Mouse (Mus musculus) embryonic facial prominence, embryonic 15.5 days (tissue): ENCODE data around the gene Mars. TPM values are rescaled to one million over a fixed set of nuclear protein-coding genes. Genes with fewer than 3 reads are reported as not detected.
A peak's percentile ranks its signal among the peaks of the same experiment; 100 is the strongest.

Experiments used
- ATAC-seq: fragments of 200-750 bp; cut with Nextera tagmentation; 2 replicates; pipeline ENCODE4 v1.8.0; 2017; ENCODE audit warnings: low read depth, moderate TSS enrichment; ENCODE audit not compliant: insufficient number of reproducible peaks, low FRiP score, low TSS enrichment
- H3K27ac ChIP-seq: fragments of 300-500 bp; sonication (generic); replicated peaks from 2 replicates; pipeline ENCODE4 v1.5.1; 2015; ENCODE audit warnings: mild to moderate bottlenecking, inconsistent platforms
- H3K27me3 ChIP-seq: fragments of 300-500 bp; sonication (generic); 2 replicates; pipeline ENCODE4 v1.6.1; 2015; ENCODE audit warnings: inconsistent platforms
- H3K36me3 ChIP-seq: fragments of 300-500 bp; sonication (generic); 2 replicates; pipeline ENCODE4 v1.6.1; 2015; ENCODE audit warnings: mild to moderate bottlenecking, inconsistent platforms
- H3K4me1 ChIP-seq: fragments of 300-500 bp; sonication (generic); 2 replicates; pipeline ENCODE4 v1.6.1; 2015; ENCODE audit warnings: inconsistent platforms
- H3K4me2 ChIP-seq: fragments of 300-500 bp; sonication (generic); replicated peaks from 2 replicates; pipeline ENCODE4 v1.6.1; 2015; ENCODE audit warnings: mild to moderate bottlenecking, inconsistent platforms
- H3K4me3 ChIP-seq: fragments of 300-500 bp; sonication (generic); replicated peaks from 2 replicates; pipeline ENCODE4 v1.5.1; 2015; ENCODE audit warnings: mild to moderate bottlenecking, inconsistent platforms
- H3K9ac ChIP-seq: fragments of 300-500 bp; sonication (generic); 2 replicates; pipeline ENCODE4 v1.6.1; 2015; ENCODE audit warnings: inconsistent platforms
- H3K9me3 ChIP-seq: fragments of 300-500 bp; sonication (generic); replicated peaks from 2 replicates; pipeline ENCODE4 v1.6.1; 2016; ENCODE audit warnings: inconsistent platforms
- WGBS: fragments of 180-500 bp; shearing (Covaris S2); methylation state at CpG from one replicate; pipeline ENCODE4 v1.1.7; 2015; 5-methylcytosine and 5-hydroxymethylcytosine counted together
- polyA plus RNA-seq: library from polyadenylated mRNA; unstranded; fragments of >200 nt; fragmentation: Nextera tagmentation; extraction: Ambion mirVana; gene quantifications from 2 replicates; pipeline ENCODE4 v1.2.1, GENCODE M21; 2015

Gene Mars
- polyA plus RNA-seq, 1 experiment from 2014 or later, result 101 TPM

DNA sequence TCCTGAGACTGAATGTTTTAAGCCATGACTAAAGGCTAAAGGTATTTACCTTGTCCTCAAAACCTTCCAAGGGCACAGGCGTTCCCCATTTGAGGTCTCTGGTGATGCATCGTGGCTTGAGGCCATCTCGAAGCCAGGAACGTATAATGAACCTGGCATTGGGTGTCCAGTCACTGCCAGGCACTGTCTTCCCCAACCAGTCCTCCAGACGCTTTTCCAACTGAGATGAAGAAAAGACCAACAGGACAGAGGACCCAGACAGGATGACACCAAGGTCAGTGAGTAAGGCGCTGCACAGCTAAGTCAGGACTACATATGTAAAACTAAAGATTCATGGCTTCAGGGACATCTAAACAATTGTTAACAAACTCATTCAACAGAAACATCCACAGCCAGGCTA, 11.2 kb downstream of the Mars start:
- WGBS, result 95% methylated on average over 6 of the region's 6 CpGs
- no peak overlapping the region for H3K27ac ChIP-seq
- H3K36me3 ChIP-seq, result peaks cover 89% of the 10 kb centered on the region
- no peaks in the 10 kb centered on the region for H3K4me1 ChIP-seq
- H3K9ac ChIP-seq, result no peak overlapping the region
- no peaks in the 10 kb centered on the region for H3K27me3 ChIP-seq
- H3K4me3 ChIP-seq, result no peak overlapping the region
- no peaks in the 10 kb centered on the region for H3K9me3 ChIP-seq
- ATAC-seq, result no peak
- no peak overlapping the region for H3K4me2 ChIP-seq

DNA sequence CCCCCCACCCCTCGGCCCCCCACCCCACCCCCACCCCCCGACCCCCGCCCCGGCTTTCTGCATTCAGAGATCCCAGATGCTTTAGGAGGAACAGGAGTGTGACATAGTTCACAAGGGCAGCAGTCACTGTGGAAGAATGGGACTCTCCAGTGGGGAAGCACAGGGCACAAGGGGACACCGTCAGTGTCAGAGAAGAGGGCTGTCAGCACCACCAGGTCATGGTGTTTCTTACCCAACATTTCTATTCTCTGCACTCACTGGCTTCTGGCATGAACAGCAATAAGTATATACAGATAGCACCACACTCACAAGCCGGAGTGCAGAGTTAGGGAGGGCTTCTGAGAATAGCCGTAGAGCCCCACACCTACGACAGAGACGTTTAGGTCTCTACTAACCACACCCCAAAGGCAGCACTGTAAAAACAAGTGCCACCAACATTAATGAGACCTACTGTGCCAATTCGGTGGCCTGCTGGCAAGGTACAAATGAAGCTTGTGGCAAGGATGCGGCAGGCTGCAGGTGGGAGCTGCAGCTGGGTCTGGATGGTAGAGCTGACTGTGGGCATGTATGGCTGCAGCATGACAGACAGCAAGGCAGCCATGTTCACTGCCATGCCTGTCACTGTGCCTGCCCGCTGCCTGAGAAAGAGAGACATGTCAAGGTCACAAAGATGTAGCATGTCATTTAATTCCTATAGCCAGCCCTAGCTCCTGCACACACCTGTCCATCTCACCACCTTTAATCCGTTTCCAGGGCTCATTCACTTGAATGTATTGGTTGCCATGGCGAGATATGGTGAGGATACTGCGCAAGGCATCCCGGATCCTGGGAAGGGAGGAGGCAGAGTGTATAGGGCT, 14.3 kb downstream of the Mars start:
- peaks cover 84% of the 10 kb centered on the region for H3K36me3 ChIP-seq
- peaks cover 11% of the 10 kb centered on the region for H3K4me1 ChIP-seq
- 90% methylated on average over 16 of the region's 16 CpGs for WGBS
- ATAC-seq, result no peak
- H3K4me2 ChIP-seq, result no peak overlapping the region
- no peak overlapping the region for H3K9ac ChIP-seq
- H3K27ac ChIP-seq, result no peak overlapping the region
- no peaks in the 10 kb centered on the region for H3K9me3 ChIP-seq
- no peak overlapping the region for H3K4me3 ChIP-seq
- H3K27me3 ChIP-seq, result no peaks in the 10 kb centered on the region

DNA sequence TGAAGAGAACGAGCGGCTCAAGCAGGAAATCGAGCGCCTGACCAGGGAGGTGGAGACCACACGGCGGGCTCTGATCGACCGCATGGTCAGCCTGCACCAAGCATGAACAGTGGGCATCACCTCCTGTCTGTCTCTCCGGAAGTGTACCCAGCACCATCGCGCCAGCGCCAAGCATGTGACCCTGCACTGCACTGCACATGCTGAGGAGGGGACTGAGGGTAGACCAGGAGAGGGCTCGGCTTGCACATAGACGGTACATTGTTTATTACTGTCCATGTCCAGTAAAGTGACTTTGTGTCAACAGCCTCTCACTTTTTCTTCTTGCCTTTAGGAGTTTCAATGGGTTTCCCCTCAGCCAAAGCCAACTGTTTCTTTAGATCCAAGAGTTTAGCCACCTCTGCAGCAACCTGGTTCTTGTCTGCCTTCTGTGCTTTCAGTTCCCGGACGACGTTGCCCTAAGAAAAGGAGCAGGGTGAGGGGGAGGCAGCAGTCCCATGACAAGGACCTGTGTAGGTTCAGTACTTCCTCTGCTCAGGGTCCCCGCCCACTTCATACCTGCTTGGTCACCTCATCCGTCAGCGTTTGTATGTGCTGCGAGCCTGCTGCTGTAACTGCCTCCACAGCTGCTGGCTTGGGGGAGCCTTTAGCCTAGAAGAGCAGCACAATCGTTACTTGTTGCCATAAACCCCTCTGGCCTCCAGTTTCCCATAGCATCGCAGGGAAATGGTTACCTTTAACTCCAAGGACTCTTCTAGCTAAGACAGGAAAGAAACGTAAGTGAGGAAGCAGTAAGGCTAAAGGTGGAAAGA, 15.4 kb downstream of the Mars start:
- Histone ChIP-seq H3K4me3 (no peak overlapping the region), H3K27me3 (no peaks in the 10 kb centered on the region), H3K36me3 (peaks cover 75% of the 10 kb centered on the region), H3K9me3 (no peaks in the 10 kb centered on the region), H3K9ac (no peak overlapping the region), H3K4me2 (no peak overlapping the region), H3K27ac (no peak overlapping the region), H3K4me1 (peaks cover 21% of the 10 kb centered on the region)
- no peak for ATAC-seq
- WGBS, result 91% methylated on average over 24 of the region's 24 CpGs

DNA sequence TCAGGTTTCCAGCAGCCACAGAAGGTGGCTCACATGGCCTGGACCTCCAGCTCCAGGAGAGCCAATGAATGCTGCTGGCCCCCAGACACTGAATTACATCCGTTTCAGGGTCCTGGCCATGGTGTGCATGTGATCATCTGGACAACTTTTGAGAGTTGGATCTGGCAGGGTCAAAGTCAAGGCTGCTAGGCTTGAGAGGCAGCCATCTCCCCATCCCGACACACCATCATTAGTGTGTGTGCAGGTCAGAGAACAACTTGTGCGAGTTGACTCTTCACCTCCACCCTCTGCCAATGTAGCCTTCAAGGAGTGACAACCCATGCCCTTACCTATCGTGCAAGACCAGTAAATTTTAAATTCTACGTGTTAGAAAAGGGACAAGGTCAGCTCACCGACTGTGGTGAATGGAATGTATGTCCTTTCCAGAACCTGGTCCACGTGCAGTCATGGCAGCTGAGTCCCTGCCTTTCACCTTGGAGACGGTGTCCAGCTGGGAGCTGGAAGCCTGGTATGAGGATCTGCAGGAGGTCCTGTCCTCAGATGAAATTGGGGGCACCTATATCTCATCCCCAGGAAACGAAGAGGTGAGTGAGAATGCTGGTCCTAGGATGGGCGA, 16.6 kb downstream of the Mars start:
- ATAC-seq, result no peak
- Histone ChIP-seq H3K4me1 (peaks cover 22% of the 10 kb centered on the region), H3K9ac (no peak overlapping the region), H3K27me3 (no peaks in the 10 kb centered on the region), H3K4me3 (no peak overlapping the region), H3K4me2 (no peak overlapping the region), H3K36me3 (peaks cover 65% of the 10 kb centered on the region), H3K9me3 (no peaks in the 10 kb centered on the region), H3K27ac (no peak overlapping the region)
- WGBS, result 92% methylated on average over 10 of the region's 10 CpGs

DNA sequence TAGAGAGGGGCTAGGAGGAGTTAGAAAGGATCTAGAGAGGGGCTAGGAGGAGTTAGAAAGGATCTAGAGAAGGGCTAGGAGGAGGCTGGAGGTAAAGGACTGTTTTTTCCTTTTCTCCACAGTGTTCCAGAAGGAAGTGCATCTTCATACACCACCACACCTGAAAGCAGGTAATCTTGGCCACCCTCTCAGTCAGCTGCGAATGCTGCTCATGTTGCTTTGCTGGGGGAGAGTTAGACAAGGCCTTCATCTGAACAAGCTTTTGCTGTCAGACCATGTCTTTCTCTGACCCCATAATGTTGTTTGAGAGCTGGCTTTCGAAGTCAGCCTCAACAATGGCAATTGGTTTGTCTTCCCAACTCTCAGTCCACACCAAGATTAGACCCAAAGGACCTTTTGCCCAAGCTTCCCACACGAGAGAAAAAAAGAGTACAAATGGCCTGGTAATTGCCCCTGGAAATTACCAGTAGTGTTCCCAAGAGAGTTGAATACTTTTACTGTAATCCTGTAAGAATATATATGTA, 17.9 kb downstream of the Mars start:
- Histone ChIP-seq H3K9me3 (no peaks in the 10 kb centered on the region), H3K27ac (no peak overlapping the region), H3K36me3 (peaks cover 51% of the 10 kb centered on the region), H3K4me2 (no peak overlapping the region), H3K9ac (no peak overlapping the region), H3K27me3 (no peaks in the 10 kb centered on the region), H3K4me3 (no peak overlapping the region), H3K4me1 (peaks cover 33% of the 10 kb centered on the region)
- WGBS, result 79% methylated on average over 3 of the region's 3 CpGs
- ATAC-seq, result no peak

DNA sequence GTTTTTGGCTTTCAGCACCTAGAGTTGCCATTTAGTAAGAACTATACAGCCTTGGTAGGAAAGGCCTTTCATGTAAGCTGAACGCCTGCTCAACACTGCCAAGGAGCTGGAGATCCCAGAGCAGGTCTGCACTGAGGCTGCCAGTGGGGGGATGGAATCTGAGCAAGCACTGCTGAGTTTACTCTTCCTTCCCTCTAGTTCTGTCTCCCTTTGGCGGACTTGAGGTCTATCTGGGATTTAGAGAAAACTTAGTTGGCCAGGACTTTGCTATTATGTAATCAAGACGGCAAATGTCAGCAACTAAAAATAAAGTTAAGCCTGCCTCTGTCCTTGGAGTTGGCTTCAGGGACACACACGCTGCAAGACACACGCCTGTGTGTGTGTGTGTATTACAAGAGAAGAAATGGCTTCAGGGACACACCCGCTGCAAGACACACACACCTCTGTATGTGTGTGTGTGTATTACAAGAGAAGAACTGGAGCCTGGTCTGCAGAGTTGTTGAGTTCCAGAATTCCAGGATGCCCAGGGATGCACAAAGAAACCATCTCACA, 18.5 kb downstream of the Mars start:
- Histone ChIP-seq H3K4me2 (no peak overlapping the region), H3K4me3 (no peak overlapping the region), H3K27ac (0 out of 2 replicates have a peak overlapping the region, but pooled peaks have one; percentile 9), H3K9me3 (no peaks in the 10 kb centered on the region), H3K36me3 (peaks cover 50% of the 10 kb centered on the region), H3K9ac (no peak overlapping the region; the same call in 1 of the 2 replicates), H3K4me1 (peaks cover 33% of the 10 kb centered on the region), H3K27me3 (no peaks in the 10 kb centered on the region)
- WGBS, result 75% methylated on average over 6 of the region's 6 CpGs
- ATAC-seq, result no peak

DNA sequence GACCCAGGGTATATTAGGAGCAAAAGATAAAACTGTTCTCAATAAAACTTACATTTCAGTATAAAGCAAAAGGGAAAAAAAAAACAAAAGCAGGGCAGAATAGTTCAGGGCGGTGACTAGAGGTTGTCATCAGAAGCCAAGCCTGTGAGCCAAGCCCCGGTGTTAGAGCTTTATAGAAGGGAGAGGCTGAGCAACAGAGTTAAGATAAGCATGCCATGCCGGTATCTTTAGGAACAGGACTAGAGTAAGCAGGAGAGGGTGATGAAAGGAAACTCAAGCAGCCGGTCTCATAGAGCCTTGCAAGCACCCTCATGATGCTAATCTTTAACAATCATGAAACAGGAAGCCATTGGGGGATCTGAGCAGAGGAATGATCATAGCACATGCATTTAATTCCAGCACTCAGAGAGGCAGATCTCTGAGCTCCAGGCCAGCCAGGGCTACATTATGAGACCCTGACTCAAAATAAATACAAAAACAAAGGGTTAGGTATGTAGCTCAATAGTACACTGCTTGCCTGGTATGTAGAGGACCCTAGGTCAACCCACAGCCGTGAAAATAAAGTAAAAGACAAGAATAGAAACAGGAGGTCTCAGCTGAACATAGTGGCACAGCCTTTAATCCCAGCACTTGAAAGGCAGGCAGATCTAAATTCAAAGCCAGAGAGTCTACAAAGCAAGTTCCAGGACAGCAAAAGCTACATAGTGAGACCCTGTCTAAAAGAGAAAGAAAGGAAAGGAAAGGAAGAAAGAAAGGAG, 19.5 kb downstream of the Mars start:
- H3K4me3 ChIP-seq, result peak overlapping the region; percentile 71
- H3K36me3 ChIP-seq, result peaks cover 45% of the 10 kb centered on the region
- peaks cover 42% of the 10 kb centered on the region for H3K4me1 ChIP-seq
- peak overlapping the region; percentile 84 for H3K4me2 ChIP-seq
- H3K27me3 ChIP-seq, result no peaks in the 10 kb centered on the region
- ATAC-seq, result no peak
- peak overlapping the region; percentile 66 for H3K9ac ChIP-seq
- H3K27ac ChIP-seq, result peak overlapping the region; percentile 100
- H3K9me3 ChIP-seq, result no peaks in the 10 kb centered on the region
- 34% methylated on average over 5 of the region's 5 CpGs for WGBS

DNA sequence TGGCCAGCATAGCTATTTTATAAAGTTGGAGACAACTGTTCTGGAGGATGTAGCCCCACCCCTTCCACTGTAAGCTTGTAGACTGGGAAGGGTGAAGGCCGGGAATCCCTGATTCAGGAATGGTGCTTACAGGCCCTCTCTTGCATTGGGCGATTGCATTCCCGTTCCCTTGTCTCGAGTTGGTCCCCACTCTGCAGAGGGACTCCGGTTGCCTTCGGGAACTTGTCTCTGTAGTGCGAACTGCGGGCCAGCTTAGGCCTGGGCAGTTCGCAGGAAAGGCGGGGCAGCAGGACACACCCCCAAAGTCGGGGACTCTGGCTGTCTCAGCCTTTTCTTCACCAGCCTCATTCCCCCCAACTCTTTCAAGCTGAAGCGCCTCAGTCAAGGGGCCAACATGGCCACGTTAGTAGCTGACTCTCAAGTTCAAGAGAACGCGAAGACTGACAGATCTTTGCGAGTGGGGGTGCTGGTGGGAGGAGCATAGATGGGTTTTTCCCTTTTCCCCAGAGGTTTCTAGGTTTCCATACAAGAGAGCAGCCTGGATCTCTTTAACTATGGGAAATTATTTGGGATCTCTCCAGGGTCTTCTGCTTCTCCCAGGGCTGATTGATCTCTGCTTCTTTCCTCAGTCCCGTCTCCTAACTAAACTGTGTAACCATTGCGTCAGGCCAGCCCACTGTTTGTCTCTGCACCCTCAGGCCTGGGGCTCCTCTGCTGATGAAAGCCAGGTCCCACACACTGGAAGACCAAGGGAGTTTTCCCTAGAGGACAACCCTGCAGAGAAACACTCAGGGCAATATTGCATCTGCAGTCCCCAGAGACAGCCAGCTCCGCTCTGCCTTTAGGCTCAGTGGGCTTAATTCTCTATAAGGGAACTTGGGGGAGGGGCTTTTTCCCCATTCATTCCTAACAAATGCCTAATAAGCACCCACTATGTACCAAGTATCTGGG, 20.4 kb downstream of the Mars start:
- H3K4me2 ChIP-seq, result peak overlapping the region; percentile 84
- ATAC-seq, result peak; percentile 29
- H3K4me1 ChIP-seq, result peaks cover 51% of the 10 kb centered on the region
- peak overlapping the region; percentile 100 for H3K27ac ChIP-seq
- peaks cover 47% of the 10 kb centered on the region for H3K36me3 ChIP-seq
- under 1% methylated on average over 19 of the region's 19 CpGs for WGBS
- H3K9ac ChIP-seq, result peak overlapping the region; percentile 66
- H3K27me3 ChIP-seq, result no peaks in the 10 kb centered on the region
- no peaks in the 10 kb centered on the region for H3K9me3 ChIP-seq
- peak overlapping the region; percentile 71 for H3K4me3 ChIP-seq

DNA sequence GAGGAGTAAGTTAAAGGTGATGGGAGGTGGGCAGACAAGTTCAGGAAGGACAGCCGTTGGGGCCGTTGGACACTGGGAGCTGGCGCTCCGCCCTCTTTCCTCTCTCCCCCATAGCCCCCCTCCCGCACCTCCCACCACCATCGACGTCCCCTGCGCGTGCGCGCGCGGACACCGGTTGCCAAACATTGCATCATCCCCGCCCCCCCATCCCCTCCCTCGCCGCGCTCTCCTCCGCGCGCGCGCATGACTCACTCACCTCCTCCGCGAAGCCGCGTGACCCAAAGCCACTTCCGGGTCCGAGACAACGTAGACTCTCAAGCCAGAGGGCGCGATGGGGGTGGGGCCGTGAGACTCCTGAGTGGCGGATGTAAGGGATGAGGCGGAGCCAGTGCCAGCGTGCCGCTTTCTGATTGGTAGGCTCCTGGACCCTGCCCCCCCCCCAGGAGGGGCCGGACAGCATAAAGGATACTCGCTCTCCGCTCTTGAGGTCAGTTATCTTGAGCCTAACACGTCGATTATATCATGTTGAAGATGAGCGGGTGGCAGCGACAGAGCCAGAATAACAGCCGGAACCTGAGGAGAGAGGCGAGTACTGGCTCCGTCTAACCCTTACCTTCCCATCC, 21.2 kb downstream of the Mars start:
- H3K36me3 ChIP-seq, result peaks cover 47% of the 10 kb centered on the region
- H3K4me3 ChIP-seq, result peak overlapping the region; percentile 71
- H3K9ac ChIP-seq, result peak overlapping the region; percentile 66
- H3K4me1 ChIP-seq, result peaks cover 58% of the 10 kb centered on the region
- no peaks in the 10 kb centered on the region for H3K27me3 ChIP-seq
- H3K4me2 ChIP-seq, result peak overlapping the region; percentile 84
- peak overlapping the region; percentile 100 for H3K27ac ChIP-seq
- no peaks in the 10 kb centered on the region for H3K9me3 ChIP-seq
- under 1% methylated on average over 42 of the region's 47 CpGs for WGBS
- peak; percentile 93 for ATAC-seq
